Mouse (Mus musculus) kidney, postnatal 36 days (tissue): ENCODE data around the gene Bzw2.

Experiments
- DNase-seq, 2 experiments: peaks; one replicate each; pipeline ENCODE4 v3.0.0; 2021 to 2022; ENCODE audit warnings: mixed read lengths in 2 of 2

Gene Bzw2

DNA sequence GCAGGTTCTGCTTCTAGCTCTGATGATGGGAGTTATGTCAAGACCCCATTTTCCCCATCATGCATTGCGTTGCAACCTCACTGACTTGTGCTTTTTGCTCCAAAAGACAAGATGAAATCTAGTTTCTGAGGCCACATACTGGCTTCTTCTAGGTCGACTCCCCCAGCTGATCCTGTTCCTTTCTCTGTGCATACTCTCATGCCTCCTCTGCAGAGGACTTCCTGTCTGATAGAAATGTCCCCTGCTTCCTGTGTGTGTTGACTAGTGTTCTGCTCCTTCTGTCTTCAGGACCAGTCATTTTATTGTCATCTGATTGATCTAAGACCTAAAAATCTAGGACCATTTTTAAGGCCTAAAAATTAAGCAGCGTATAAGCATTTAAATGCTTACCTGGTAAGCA is 22.5 kb downstream of the Bzw2 start:
- DNase-seq, result no peak

DNA sequence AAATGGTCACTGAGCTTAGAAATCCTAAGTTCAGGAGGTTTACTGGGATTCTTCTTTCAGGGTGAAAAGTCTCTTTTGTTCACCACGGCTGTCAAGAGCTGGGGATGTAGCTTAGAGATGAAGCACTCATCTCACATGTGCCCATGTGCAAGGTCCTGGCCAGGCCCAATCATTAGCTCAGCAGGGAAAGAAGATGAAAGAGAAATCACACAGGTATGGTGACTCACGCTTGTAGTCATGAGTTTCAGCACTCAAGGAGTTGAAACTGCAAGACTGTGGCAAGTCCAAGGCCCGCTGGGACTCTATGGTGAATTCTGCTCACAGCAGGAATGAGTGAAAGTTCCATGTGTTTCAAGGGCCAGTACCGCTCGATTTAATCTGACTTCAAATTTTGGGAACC is 23.8 kb downstream of the Bzw2 start:
- no peak for DNase-seq

DNA sequence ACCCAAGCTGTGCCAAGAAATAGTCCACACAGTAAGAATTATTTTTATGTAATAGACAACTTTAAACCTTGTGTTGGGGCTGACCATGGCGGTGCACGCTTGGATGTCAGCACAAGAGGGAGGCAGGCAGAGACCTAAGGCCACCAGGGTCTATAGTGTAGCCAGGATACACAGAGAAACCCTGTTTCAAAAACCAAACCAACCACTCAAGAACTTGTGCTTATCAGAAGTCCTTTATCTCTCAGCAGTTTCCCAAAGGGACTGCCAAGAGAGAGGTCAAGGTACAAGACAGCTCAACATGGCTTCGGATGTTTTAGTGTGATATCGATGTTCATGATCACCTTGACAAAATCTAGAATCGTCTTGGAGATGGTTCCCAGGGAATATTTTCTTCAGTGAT is 24.3 kb downstream of the Bzw2 start:
- no peak for DNase-seq

DNA sequence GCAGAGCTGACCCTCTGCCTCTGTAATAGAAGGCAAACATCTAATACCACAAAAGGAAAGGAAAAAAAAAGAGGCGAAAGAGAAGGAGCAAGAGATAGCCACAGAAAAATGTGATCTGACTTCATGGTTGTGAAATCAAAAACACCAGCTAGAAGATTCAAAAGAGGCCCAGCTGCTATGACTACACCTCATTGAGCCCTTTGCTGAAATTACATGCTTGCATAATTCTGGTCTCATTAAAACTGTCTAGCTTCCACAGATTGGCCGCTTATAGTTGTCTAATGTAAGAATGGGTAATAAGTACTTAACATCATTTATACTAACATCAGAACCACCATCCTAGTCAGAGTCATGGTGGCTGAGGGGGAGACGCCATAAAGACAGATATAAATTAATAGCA is 25.2 kb downstream of the Bzw2 start:
- no peak for DNase-seq

DNA sequence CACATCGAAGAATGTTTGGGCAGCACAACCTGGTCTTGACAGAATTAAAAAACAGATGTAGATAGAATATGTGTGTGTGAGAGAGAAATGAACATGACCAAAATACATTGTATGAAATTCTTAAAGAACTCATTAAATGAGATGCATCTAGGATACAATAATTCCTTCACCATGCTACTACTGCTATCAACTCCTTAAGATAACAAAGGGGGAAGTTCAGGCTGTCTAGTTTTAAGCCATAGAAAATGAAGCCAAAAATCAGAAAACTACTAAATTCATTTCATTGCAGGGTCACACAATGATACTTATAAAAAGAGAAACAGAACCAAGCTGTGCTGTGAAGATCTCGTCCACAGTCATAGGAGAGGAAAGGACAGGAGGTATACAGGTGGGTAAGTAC is 25.6 kb downstream of the Bzw2 start:
- no peak for DNase-seq

DNA sequence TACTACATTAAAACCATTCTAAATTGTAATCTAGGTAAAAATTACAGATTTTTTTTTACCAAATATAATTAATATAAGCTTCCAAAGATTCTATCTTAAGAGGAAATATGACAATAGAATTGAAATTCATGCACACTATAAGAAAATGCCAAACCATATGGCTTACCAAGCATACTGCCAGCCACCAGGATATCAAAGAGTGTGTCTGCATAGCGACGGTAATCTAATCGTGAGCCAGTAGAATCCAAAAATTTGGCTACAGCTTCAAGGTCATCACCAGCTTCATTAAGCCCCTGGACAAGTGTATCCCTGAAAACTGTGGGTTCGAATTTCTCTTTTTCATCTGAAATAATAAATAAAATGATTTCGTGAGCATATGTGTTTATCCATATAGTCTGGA is 28.1 kb downstream of the Bzw2 start:
- no peak for DNase-seq

DNA sequence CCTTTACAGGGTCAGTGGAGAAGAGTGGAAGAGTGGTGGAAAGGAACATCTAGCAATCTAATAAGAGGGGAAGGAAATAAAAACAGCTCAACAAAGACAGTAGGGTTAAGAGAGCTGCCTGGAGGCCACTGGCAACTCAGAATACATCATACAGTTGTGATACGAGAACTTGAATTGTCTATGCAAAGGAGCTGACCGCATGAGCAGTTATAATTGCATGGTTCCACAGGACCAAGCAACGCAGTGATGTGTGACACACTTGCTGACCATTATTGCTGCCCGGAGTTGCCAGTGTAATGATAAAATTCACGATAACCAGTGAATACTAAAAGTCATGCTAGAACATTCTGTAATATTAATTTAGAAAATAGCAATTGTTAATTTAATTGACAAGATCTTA is 31.8 kb downstream of the Bzw2 start:
- DNase-seq, result peak; percentile 12 to 31

DNA sequence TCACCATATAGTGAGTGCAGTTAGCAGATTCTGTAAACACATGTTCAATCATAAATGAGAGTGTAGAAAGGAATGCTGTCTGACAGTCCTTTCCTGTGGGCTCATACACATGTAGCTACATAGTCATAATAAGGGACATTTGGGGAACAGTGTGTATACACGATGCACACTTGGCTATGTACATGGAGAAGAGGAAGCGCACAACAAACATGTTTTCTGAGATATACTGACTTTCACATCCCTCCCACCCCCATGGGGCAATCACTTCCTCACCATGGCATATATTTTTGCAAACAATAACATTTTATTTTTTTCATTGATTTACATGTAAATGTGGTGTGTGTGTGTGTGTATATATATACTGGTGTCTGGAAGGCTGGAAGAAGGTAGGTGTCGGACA is 38.6 kb downstream of the Bzw2 start:
- DNase-seq, result no peak

DNA sequence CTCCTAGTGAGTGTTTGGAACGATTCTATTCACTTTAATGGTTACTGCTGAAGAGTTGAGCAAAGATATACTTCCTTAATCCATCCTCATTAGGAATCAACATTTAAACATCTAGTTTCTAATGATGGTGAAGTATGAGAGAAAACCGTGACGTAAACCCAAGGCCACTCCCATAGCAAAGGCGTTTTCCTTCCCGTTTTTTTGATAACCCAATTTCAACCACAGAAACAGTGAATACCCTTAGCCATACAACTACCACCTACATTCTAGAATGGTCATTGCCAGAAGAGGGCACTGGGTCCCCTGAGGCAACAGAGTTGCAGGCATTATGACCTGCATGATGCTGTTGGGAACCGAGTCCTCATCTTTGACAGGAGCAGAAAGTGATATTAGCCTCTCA is 40.7 kb downstream of the Bzw2 start:
- DNase-seq, result no peak

DNA sequence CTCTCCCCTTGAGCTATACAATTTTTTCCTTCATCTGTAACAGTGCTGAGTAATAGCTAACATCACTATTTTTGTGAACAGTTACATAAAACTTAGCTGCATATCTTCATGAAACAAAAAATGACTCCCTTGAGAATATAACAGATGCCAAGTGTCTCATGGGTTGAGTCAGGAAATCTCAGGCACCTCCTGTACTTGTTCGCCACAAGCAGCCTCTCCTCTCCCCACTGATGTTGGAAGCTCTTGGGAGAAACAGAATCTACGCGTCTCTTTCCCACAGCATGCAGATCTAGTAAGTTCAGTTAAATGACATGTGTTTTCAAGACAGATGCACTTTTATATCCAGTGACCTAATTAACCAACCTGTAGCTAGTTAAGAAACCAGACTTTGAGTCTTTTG is 45.8 kb downstream of the Bzw2 start:
- DNase-seq, result no peak

DNA sequence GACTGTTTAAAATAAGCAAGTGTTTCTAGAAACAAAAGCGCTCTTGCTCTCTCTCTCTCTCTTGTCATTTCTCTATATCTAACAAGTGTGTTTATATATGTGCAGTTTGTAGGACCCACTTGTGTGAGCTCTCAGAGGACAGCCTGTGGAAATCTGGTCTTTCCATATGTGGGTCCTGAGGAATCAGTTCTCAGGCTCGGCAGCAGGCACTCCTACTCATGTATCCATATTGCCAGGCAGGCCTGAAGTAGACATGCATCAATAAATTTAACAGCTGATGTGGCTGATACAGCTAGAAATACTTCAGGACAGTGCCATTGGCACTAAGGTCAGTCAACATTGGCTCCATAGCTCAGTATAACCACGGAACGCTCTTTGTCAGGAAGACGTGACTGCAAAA is 46.8 kb downstream of the Bzw2 start:
- DNase-seq, result no peak

DNA sequence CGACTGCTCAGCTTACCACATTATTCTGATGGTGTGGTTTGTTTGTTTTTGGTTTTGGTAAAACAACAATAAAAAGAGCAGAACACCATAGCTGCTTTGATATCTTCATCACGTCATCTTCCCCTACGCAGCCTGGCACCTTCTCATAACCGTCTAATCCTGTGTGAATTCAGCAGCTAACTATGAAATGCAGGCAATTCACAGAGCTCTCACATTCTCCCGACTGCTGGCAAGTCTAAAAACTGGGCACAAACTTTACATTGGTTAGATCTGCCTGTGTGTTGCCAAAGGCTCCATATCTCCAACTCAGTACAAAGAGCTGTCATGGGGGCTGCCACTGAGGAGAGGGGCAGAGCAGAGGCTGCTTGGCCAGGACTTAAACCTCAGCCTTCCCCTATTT is 47.4 kb downstream of the Bzw2 start:
- DNase-seq, result no peak

DNA sequence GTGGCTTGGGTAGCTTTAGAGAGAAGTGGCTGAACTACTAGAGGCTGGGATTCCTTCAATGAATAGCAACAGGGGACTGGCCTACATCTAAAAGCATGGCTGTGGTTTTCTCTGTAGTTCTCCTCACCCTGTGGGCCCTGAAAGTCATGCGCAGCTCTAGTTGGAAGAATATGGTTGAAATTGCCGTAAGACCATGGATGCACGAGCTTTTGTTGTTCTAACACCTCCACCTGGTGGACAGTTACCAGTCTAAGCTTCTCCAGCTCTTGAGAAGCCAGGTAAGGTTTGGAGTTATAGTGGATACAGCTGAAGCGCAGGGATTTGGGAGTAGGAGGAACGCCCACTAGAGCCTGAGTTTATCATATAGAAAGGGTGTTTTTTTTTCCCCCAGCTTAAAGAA is 49.4 kb downstream of the Bzw2 start:
- DNase-seq, result peak in 1 of 2 experiments; percentile 6

DNA sequence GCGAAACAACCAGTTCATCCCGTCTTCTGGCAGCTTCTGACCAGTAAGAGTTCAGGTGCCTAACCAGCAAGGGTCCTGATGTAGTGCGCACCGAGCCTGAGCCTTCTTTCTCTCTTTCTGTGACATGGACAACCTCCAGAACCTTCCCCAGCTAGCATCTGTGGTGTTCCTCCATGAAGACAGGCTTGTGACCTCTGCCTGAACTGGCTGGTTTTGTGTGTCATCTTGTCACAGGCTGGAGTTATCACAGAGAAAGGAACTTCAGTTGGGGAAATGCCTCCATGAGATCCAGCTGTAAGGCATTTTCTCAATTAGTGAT is 54.3 kb downstream of the Bzw2 start:
- no peak for DNase-seq

DNA sequence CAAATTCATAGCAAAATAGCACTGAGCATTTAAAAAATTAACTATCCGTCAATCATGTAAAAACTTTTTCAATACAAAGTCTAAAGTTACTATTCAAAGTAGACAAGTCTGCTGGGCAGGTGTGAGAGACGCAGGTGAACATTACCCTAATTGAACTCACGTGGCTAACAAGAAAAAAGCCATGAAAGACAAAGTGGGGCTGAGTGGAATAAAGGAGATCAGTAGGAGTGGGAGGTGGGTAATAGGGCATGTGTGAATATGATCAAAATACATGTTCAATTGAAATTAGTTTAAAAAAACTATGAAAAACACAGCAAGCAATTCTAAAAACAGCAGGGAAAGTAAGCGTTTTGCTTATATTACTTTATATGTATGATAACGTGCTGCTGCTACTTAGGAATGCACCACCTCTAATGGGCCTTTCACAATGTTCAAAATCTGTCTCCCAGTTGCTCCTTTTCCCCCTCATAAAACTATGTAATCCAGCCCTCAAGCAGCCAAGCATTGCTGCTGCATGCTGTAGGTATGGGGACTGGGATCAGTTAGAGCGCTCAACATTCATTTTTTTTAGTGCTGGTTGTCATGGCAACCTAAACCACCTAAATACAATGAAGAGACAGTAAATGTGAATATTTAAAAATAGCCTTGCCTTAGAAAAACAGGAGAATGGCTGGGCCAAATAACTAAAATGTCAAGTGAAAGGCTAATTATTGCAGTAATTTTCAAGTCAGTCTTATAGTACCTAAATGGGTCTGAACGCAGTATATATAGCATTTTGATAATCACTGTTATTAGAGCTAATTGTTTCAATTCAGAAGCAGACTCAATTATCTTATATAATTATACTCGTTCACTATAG is 54.9 kb downstream of the Bzw2 start:
- no peak for DNase-seq

DNA sequence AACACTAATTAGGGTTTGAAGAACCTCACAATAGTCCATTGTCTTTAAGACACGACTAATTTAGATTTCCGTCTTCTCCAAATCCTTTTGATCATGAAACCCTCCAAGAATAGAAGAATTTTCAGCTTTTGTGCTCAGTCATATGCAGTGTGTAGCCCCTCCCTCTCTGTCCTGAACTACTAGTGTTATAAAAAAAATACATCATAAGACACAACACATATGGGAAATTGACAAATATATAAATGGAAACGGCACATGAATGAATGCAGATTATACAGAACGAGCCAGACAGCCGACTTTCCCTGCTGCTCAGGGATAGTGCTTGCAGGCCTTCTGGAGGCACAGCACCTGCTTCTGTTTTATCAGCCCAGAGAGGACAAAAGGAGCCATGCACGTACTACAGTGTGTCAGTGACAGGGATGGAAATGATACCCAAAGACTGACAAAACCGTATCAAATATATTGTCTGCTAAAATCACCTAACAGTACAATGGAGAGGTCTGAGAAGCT is 62.5 kb downstream of the Bzw2 start:
- DNase-seq, result no peak

DNA sequence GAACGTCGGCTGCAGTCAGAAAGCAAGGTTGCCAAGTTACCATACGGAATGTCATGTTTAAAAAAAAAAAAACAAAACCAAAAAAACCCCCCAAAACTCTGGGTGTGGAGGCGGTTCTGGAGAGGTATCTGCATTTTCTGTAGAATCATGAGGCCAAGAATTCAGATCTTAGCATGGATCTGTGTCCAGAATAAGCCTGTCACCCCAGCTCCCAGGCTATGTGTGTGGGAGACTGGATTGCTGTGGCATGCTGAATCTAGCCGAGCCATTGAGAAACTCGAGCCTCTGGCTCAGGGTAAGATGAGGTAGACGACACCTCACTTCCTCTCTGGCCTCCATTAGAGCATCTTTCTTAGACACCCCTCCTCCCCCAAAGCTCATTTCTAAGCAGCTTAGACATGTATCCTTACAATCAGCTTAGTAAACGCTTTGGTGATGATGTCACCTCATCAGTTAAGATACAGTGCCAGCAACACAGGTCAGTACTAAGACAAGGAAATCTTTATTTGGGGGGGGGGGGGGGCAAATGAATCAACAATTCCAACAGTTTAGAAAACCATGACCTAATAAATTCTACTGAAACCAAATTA is 64.7 kb downstream of the Bzw2 start:
- no peak for DNase-seq

DNA sequence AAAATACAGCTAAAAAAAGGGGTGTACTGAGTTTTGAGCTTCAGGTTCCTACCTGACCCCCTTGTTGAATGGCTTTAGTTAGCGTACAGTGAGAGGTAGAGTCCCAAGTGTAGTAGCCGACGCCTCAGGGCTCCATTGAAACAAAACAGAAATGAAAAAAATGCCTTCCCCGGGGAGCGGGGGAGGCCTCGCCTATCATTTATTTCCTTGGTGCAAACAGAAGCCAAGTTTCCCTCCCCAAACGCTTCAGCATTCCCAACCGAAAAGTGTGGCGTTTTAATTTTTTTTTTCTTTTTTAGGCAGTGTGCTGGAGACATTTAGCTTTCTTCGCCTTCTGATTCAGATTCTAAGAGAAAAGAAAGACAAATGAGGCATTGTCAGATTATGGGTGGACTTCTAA is 65.9 kb downstream of the Bzw2 start:
- no peak for DNase-seq

DNA sequence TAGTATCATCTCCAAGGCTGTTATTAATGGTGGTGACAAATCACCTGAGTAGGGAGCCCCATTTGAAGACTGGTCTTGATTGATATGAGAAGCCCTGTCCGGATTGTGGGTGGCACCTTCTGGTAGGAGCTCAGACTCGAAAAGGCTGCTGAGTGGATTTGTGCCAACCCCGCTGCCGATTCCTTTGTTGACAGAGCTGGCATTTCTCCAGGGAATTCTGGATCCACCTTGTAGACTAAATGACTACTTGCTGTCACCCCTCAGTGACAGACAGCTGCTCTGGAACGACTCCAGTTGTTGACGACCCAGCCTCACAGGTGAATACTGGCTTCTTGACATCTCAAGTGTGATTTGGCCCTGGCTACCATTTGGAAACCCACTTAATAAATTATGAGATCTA is 68.7 kb downstream of the Bzw2 start:
- DNase-seq, result no peak

DNA sequence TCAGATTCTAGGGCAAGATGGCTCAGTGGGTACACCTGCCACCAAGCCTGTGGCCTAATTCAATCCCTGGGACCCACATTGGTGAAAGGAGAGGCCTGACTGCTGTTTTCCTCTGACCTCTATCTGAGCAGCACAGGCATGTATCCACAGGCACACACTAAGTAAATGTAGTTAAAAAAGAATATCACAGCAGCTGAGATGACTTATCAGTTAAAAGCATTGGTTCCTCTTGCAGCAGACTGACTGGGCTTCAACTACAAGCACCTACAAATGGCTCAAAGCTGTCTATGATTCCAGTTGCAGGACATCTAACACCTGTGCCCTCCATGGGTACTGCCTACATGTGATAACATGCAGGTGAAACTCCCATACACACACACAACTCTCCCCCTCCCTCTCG is 69.1 kb downstream of the Bzw2 start:
- DNase-seq, result no peak

DNA sequence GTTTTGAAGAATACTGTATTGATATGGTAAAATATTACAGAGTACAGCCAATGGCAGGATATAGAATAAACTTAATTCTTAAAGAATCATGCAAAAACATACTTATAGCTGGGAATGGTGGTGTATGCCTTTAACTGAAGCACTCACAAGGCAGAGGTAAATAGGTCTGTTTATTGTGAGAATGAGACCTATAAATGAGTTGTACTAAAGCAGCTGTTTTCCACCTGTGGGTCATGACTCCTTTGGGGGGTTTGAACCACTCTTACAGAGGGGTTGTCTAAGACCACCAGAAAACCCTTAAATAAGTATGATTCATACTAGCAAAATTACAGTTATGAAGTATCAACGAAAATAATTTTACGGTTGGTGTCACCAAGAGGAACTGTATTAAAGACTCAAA is 72.5 kb downstream of the Bzw2 start:
- no peak for DNase-seq

DNA sequence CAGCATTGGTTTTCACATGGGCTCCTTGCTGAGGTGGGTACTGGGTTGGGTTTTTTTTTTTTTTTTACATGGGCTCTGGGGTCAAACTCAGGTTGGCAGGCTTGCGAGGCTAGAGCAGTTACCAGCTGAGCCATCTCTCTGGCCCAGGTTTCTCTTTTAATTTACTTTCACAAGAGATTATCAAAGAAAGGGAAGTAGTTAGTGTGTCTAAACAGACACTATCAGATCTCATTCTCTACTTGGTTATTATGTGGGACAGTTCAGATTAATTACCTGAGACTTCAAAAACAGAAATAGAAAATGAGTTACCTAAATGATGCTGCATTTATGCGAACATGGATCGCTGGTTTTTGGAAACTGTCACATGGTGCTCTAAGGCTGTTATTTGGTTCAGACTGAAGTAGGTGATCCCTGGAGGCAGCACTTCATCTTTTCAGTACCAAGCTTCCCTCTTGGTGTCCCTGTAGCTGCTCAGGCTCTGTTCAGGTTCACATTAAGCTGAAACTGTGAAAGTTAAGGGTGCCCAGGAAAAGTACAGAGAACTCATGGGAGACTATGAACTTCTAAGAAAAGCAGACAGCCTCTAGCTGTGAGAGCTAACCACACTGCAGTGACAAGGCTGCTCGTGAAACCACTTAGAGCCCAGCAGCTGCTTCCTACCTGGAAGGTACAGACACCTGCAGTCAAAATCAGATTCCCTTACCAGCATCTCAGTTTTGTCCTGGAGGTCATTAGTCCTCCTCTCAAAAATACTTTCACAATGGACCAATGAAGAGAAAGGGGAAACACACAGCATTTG is 79.6 kb downstream of the Bzw2 start:
- no peak for DNase-seq

DNA sequence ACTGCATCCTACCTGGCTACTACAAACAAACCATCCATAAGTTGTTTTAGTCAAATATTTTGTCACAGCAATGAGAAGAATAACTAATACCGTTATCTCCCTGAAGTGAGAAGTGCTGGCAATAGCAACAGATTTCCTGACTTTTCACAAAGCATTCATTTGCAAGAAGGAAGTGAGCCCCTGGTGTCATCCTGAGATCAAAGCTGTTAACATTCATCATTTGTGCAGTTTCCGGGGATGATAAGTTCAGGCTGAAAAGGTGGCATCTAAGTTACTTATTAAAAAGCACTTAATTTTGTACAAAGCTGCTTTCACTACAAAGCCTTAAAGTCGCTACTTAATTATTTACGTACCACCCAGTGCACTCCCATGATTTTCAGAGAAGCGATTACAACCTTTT is 85.0 kb downstream of the Bzw2 start:
- peak in 1 of 2 experiments; percentile 4 for DNase-seq

DNA sequence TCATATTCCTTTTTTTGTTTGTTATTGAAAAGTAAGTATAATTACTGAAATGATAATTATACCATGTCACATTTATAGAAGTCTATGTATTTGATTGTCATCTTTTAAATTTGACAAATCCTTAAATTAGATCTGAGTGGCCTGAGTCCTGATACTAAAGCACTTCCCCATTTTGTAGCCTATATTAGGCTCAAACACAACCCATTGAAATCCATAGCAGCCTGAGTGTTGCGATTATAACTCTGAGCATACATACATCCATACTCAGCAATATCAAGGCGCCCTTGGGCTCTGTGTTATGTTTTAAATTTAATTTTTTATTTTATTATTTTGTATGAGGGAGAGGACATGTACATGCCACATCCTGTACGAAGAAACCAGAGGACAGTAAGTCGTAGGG is 87.6 kb downstream of the Bzw2 start:
- no peak for DNase-seq
